Mouse (Mus musculus): Measurements from ENCODE around the gene Cuedc1. TPM values are rescaled to one million over a fixed set of nuclear protein-coding genes. Genes with fewer than 3 reads are reported as not detected.
"Not testable (repeated sequence)": the region's sequence is repeated elsewhere in the genome, so short reads cannot be mapped to it uniquely, and the experiment has no call there.

Cuedc1 gene
- polyA plus RNA-seq, 1 experiment = 16.5 TPM

DNA sequence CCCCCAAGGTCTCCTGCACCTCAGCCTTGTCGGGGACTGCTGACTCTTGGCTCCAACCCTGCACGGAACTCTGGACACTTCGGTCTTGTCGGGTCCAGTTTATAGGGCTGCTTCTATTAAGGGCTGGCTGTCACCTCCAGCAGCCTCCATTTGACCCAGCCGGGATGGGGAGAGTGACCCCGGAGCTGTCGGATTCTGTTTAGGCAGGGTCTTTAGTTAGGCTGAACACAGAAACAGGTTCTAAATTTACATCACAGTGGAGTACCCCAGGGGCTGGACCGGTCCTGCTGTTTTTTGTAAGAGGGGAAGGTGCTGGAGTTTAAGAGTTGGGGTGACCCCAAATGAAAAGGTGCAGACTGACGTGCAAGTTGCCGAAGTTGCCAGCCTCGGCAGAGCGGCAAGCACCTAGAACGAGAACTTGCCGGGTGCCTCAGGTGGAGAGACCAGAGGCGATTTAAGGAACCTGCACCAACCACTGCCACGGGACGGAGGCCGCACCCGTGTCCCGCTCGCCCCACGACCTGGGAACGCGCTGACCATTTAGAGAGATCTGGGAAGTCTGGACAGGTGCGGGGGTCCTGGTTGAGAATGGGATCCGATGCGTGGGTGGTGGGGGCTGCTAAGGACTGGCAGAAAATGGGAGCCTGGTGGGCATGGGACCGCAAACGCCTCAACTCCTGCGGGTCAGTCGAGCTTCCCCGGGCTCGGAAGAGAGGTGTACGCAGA is 95.4 kb downstream of the Cuedc1 start:
- 33% methylated on average over 34 of the region's 34 CpGs for WGBS
- Histone ChIP-seq H3K4me3 (ENCODE audit: insufficient read depth, low read depth, low read length) (no peak overlapping the region), H3K4me1 (ENCODE audit: control insufficient read depth, insufficient read depth, low read length) (peaks cover 14% of the 10 kb centered on the region; the same call in 1 of the 2 replicates), H3K27ac (ENCODE audit: insufficient read depth, low read depth, low read length) (no peak overlapping the region), H3K36me3 (ENCODE audit: control insufficient read depth, insufficient read depth, low read length) (no peaks in the 10 kb centered on the region), H3K27me3 (replicated peaks; ENCODE audit: control insufficient read depth, insufficient read depth, low read length) (no peaks in the 10 kb centered on the region)
- TF ChIP-seq POLR2A (IDR thresholded peaks at IDR 0.05; ENCODE audit: low read depth, low read length) (no peak), CTCF (conservative IDR thresholded peaks at IDR 0.05; ENCODE audit: insufficient read depth, insufficient read length, low read depth, low read length) (no peak)
- no peak for DNase-seq

DNA sequence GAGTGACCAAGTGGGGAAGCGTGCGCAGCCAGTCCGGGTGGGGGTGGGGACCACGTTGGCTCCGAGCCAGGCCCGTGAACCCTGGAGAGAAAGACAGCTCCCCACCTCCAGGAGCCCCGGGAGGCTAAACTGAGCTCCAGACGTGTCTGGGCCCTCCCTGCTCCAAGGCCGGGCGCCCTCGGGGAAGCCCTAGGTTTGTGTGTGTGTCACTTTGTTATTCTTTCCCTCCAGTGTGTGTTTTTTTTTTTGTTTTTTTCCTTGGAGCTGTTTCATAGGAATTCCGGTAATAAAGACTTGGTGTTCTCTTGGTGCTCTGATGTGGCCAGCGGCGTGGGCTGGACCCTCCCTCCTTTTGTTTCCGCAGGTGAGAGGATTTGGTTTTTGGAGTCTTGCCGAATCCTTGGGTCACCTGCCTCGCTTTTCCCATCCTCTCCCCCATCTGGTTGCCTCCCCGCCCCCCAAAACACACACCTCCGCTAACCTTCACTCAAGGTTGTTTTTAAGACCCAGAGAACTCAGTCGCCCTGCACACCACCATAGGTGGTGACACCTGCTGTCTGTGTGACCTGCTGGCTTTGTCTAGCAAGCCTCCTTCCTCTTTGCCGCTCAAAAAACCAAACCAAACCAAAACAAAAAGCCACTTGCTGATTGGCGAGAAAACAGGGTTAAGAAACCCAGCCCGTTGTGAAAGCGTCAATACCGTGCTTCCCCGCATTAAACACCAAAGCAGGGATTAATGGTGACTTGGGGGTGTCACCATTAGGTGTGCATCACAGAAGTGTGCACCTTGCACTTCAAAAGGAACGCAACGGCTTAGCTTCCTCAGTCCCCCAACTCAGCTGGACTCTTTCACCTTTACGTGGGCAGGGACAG is 96.2 kb downstream of the Cuedc1 start:
- H3K4me3 ChIP-seq (ENCODE audit: insufficient read depth, low read depth, low read length) = no peak overlapping the region
- peak overlapping the region; percentile 1; the same call in 1 of the 2 replicates for H3K27ac ChIP-seq (ENCODE audit: insufficient read depth, low read depth, low read length)
- WGBS = 24% methylated on average over 29 of the region's 29 CpGs
- no peaks in the 10 kb centered on the region for H3K27me3 ChIP-seq (replicated peaks; ENCODE audit: control insufficient read depth, insufficient read depth, low read length)
- peaks cover 14% of the 10 kb centered on the region; the same call in 1 of the 2 replicates for H3K4me1 ChIP-seq (ENCODE audit: control insufficient read depth, insufficient read depth, low read length)
- DNase-seq = no peak
- TF ChIP-seq CTCF (conservative IDR thresholded peaks at IDR 0.05; ENCODE audit: insufficient read depth, insufficient read length, low read depth, low read length) (no peak), POLR2A (IDR thresholded peaks at IDR 0.05; ENCODE audit: low read depth, low read length) (no peak)
- no peaks in the 10 kb centered on the region for H3K36me3 ChIP-seq (ENCODE audit: control insufficient read depth, insufficient read depth, low read length)

DNA sequence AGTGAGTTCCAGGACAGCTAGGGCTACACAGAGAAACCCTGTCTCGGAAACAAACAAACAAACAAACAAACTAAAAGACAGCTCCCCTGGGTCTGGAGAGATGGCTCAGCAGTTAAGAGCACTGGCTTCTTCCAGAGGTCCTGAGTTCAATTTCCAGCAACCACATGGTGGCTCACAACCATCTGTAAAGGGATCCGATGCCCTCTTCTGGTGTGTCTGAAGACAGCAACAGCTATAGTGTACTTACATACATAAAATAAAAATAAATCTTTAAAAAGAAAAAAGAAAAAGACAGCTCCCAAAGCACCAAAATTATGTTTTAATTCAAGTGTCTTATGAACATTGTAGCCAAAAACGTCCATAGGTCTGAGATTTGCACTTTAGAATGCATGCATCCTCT is 97.8 kb downstream of the Cuedc1 start:
- H3K27me3 ChIP-seq (replicated peaks; ENCODE audit: control insufficient read depth, insufficient read depth, low read length); H3K36me3 ChIP-seq (ENCODE audit: control insufficient read depth, insufficient read depth, low read length); DNase-seq; H3K4me3 ChIP-seq (ENCODE audit: insufficient read depth, low read depth, low read length); H3K27ac ChIP-seq (ENCODE audit: insufficient read depth, low read depth, low read length): not testable (repeated sequence)
- WGBS = 94% methylated on average over 3 of the region's 3 CpGs
- H3K4me1 ChIP-seq (ENCODE audit: control insufficient read depth, insufficient read depth, low read length) = peaks cover 14% of the 10 kb centered on the region; the same call in 1 of the 2 replicates

DNA sequence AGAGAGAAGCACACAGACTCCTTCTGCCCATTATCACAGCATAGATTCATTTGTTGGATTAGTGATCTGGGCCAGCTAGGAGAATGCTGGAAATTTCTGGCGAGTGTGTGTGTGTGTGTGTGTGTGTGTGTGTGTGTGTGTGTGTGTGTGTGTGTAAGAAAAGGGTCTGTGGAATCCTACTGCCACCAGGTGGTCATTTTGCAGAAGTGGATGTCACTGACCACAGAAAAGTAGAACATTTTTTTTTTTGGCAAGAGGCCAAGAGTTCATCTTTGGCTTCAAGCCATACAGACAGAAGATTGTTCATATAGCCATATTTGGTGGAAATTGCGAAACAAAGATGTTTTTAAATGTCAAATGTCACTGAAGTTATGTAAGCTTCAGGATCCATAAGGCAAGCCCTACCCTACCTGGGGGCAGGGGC is 99.3 kb downstream of the Cuedc1 start:
- WGBS = 3% methylated on average over 2 of the region's 2 CpGs
- peak; percentile 83 for DNase-seq
- Histone ChIP-seq H3K27me3 (replicated peaks; ENCODE audit: control insufficient read depth, insufficient read depth, low read length) (no peaks in the 10 kb centered on the region), H3K4me3 (ENCODE audit: insufficient read depth, low read depth, low read length) (no peak overlapping the region), H3K27ac (ENCODE audit: insufficient read depth, low read depth, low read length) (peak overlapping the region; percentile 47; the same call in 1 of the 2 replicates), H3K4me1 (ENCODE audit: control insufficient read depth, insufficient read depth, low read length) (peaks cover 14% of the 10 kb centered on the region; the same call in 1 of the 2 replicates), H3K36me3 (ENCODE audit: control insufficient read depth, insufficient read depth, low read length) (no peaks in the 10 kb centered on the region)
- TF ChIP-seq POLR2A (IDR thresholded peaks at IDR 0.05; ENCODE audit: low read depth, low read length) (no peak), CTCF (conservative IDR thresholded peaks at IDR 0.05; ENCODE audit: insufficient read depth, insufficient read length, low read depth, low read length) (peak; percentile 57)

DNA sequence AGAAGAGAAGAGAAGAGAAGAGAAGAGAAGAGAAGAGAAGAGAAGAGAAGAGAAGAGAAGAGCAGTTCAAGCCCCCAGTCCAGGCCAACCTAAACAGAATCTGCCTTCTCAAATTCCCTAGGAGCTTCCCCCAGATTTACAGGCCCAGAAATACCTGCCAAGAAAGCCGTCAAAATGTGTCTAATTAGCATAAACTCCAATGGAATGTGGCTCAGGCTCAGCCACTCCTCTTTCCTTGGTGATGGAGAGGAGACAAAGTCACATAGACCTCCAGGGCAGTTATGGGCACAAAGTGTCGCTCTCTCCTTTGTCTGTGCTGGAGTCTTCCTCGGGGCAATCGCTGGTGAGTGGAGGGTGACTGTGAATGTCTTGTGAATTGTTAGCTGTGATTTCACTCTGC is 100.4 kb downstream of the Cuedc1 start:
- H3K4me1 ChIP-seq (ENCODE audit: control insufficient read depth, insufficient read depth, low read length) = peaks cover 17% of the 10 kb centered on the region; the same call in 1 of the 2 replicates
- TF ChIP-seq POLR2A (IDR thresholded peaks at IDR 0.05; ENCODE audit: low read depth, low read length) = no peak
- TF ChIP-seq CTCF (conservative IDR thresholded peaks at IDR 0.05; ENCODE audit: insufficient read depth, insufficient read length, low read depth, low read length) = no peak
- H3K27me3 ChIP-seq (replicated peaks; ENCODE audit: control insufficient read depth, insufficient read depth, low read length) = no peaks in the 10 kb centered on the region
- DNase-seq = peak; percentile 53
- H3K4me3 ChIP-seq (ENCODE audit: insufficient read depth, low read depth, low read length) = no peak overlapping the region
- 27% methylated on average over 4 of the region's 4 CpGs for WGBS
- H3K36me3 ChIP-seq (ENCODE audit: control insufficient read depth, insufficient read depth, low read length) = no peaks in the 10 kb centered on the region
- H3K27ac ChIP-seq (ENCODE audit: insufficient read depth, low read depth, low read length) = peak overlapping the region; percentile 56

DNA sequence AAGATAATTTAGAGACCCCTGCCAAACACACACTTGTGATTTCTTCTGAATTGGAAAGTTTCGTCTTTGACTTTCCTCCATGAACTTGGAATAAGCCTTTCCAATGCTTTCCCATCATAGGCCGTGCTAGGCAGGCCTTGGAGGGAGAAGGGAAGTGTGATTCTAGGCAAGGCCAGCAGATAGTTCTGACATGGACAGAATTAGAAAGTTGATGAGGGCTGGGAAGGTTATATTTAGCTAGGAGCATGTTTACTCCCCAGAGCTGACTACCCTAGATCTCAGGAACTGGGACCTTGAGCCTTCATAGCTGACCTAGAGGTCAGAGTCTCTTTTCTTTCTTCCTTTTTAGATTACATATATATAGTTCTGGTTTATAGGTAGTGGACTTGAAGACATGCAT is 103.3 kb downstream of the Cuedc1 start:
- H3K36me3 ChIP-seq (ENCODE audit: control insufficient read depth, insufficient read depth, low read length) = no peaks in the 10 kb centered on the region
- H3K4me1 ChIP-seq (ENCODE audit: control insufficient read depth, insufficient read depth, low read length) = peaks cover 21% of the 10 kb centered on the region; the same call in 1 of the 2 replicates
- TF ChIP-seq POLR2A (IDR thresholded peaks at IDR 0.05; ENCODE audit: low read depth, low read length) (no peak), CTCF (conservative IDR thresholded peaks at IDR 0.05; ENCODE audit: insufficient read depth, insufficient read length, low read depth, low read length) (no peak)
- no peak overlapping the region for H3K4me3 ChIP-seq (ENCODE audit: insufficient read depth, low read depth, low read length)
- DNase-seq = no peak
- 81% methylated on average over 2 of the region's 2 CpGs for WGBS
- no peak overlapping the region for H3K27ac ChIP-seq (ENCODE audit: insufficient read depth, low read depth, low read length)
- no peaks in the 10 kb centered on the region for H3K27me3 ChIP-seq (replicated peaks; ENCODE audit: control insufficient read depth, insufficient read depth, low read length)

DNA sequence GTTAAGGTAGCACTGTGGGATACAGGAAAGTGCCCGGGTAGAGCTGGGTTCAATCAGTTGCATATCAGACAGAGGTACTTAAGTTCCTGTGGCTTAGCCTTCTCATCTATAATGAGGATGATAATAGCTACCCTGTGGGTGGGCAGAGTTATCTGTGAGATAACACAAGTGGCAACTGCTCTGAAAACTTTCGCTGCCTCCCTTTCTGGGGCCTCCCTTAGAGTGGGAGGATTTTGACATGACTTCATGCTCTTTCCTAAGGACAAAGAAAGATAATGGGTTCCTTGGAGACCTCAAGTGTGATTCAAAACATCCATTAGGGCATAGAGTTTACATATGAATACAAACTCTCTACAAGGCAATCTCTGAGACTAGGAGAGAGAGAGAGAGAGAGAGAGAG is 104.2 kb downstream of the Cuedc1 start:
- TF ChIP-seq POLR2A (IDR thresholded peaks at IDR 0.05; ENCODE audit: low read depth, low read length) (no peak), CTCF (conservative IDR thresholded peaks at IDR 0.05; ENCODE audit: insufficient read depth, insufficient read length, low read depth, low read length) (no peak)
- H3K4me1 ChIP-seq (ENCODE audit: control insufficient read depth, insufficient read depth, low read length) = peaks cover 19% of the 10 kb centered on the region; the same call in 1 of the 2 replicates
- no peaks in the 10 kb centered on the region for H3K27me3 ChIP-seq (replicated peaks; ENCODE audit: control insufficient read depth, insufficient read depth, low read length)
- no peak for DNase-seq
- 70% methylated on average over 2 of the region's 2 CpGs for WGBS
- no peak overlapping the region for H3K4me3 ChIP-seq (ENCODE audit: insufficient read depth, low read depth, low read length)
- no peak overlapping the region for H3K27ac ChIP-seq (ENCODE audit: insufficient read depth, low read depth, low read length)
- H3K36me3 ChIP-seq (ENCODE audit: control insufficient read depth, insufficient read depth, low read length) = no peaks in the 10 kb centered on the region

All from kidney, adult 2 months (tissue).